Mouse (Mus musculus) testis, postnatal 14 days (tissue): ENCODE results near the gene Rnf182.

Source experiments
- DNase-seq: peaks from one replicate; pipeline ENCODE4 v3.0.0; 2021; ENCODE audit warnings: low spot score

Rnf182 gene

DNA sequence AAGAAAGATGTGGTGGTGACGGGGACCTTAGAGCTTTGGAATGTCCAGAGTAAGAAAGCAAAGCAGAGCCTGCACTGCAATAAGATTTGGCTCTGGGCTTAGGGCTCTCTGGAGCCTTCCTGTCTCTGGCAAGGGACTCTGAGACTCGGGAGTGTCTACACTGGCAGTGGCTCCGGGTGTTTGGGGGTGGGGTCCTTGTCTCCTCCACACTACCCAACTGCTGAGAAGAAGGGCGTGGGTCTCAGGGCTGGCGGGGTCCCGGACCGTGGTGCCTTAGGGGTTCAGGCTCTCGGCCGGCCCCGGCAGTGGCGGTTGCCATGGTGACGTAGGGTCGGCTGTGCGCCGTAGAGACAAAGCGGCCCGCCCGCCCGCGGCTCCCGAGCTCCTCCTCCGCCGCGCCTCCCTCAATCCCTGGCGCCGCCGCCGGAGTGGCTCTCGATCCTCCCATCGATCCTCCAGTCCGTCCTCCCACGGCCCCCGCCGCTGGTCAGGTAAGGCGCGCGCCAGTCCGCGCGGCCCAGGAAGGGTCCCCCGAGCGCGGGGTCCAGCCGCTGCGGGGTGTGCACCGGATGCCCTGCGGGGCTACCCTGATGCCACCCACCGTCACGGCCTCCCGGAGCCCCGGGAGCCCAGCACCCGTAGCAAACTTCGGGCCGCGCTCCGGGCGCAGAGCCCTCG lies at the start of gene Rnf182:
Rnf182 (plus strand) TSS at position 134 of the 678 bp plus-strand sequence.
- peak; percentile 75 for DNase-seq

DNA sequence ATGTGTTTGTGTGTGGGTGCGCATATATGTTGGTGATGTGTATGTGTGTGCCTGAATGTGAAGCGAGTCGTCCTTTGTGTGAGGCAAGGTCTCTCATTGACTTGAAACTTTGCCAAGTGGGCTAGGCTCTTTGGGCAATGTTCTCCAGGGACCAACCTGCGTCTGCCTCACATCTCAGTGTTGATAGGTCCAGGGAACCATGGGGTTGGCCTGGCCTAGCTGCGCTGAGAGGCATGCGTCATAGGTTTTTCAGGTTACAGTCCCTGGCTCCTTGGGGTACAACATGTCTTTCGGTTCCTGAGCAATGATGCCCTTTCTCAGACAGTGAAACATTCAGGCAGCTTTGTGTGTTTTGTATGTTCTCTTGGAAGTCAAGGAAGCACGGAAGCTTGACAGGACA lies 49.3 kb upstream of the Rnf182 start:
- DNase-seq: no peak

DNA sequence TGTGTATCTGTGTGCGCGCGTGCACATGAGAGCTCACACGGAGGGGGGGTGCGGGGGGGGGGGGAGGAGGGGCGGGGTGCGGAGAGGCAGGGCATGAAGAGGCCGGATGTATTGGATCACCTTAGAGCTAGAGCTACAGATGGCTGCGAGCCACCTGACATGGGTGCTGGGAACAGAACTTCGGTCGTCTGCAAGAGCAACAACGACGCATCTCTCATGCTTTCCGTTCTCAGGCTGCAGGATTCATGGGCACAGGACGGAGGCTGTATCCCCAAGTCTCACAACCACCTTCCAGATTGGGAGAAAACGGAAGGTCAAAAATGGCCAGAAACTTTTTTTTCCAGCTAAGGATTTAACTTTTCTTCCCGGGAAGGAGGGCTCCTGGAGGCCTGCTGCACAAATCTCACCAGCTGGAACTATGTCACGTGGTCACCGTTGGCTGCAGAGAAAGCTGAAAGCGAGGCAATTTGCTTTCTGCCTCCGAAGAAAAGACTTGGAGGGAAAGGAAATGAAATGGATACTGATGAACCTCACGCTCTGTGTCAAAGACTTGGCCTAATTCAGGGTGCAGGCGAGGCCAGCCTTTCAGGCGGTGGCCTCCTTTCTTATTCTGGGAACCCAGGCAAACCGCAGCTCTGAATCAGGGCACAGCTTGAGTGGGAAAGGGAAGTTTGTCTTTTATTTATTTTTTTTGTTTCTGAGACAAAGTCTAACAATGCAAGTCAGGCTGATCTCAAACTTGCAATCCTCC lies 48.2 kb upstream of the Rnf182 start:
- DNase-seq: no peak

DNA sequence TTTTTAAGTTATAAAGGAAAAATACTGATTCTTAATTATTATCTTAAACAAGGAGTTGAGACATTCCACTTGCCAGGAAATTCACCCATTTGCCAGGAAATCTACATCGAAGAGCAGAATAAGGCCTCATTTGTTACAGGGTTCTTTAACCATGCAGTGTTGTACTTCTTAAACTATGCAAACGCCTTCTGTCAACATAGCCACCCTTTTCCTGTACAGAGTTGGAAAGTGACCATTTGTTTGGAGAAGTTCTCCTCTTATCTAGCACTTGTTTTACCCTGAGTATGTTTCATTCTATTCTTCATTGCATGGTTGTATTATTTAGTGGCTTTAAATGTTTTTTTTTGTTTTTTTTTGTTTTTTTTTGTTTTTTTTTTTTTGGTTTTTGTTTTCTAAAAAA lies 41.5 kb upstream of the Rnf182 start:
- no peak for DNase-seq

DNA sequence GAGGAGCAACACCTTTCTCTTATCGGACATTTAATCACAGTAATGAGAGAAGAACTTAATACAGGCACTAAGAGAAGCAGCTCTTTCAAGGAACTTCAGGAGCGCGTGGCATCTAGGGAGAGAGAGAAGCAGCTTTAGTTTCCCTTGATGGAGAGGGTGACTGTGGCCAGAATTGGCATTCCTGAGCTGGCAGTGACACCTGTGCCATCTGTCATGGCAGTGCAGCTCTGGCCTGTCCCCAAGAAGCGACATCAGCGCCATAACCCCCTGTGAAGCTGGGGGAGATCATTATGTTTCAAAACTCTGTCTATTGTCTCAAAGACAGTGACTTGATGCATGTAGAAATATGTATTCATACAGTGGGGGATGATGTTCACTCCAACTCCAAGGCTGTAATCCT lies 40.1 kb upstream of the Rnf182 start:
- no peak for DNase-seq

DNA sequence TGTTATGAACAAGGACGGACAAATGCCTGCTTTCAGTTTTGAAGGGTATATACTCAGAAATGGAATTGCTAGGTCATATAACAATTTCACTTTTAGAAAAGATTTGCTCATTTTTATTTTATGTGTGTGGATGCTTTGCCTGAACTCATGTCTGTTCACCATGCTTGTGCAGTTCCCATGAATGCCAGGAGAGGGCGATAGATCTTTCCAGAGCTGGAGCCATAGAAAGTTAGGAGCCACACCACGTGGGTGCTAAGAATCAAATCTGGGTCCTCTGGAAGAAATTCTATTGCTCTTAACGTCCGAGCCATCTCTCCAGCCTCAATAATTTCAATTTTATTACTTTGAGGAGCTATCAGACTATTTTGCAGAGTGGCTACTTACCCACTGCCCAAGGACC lies 38.3 kb upstream of the Rnf182 start:
- peak; percentile 30 for DNase-seq

DNA sequence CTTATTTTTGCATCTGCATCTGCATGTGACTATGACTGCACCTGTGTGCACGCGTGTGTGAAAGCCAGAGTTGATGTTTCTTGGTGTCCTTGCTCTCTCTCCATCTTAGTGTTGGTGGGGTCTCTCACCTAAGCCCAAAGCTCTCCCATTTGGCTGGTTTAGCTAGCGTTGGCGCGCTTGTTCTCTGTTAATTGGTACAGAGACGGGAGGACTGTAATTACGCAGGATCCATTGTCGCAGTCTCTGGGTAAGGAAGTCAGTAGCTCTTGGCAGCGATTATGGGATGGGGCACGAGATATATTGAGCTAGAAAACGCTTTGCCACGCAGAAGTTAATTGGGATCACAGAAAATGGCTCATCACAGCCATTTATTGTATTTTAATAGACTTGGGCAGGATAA lies 37.7 kb upstream of the Rnf182 start:
- DNase-seq: no peak

DNA sequence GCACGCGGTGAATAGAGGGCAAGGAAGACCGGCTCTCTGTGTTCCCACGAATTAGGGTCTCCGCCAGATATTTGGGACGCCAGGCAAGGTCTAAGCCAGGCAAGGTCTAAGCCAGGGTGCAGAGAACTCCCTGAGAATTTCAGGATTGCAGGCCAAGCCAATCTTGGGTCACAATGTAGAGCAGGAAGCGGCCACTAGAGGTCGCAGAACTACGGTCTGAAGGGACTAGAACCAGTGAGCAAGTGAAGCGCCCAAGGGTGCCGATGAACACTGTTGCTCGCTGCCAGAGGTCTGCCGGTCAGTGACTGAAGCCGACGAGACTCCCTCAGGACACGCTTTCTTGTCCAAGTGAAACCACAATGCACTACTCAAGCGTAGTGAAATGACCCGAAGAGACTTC lies 35.8 kb upstream of the Rnf182 start:
- peak; percentile 51 for DNase-seq

DNA sequence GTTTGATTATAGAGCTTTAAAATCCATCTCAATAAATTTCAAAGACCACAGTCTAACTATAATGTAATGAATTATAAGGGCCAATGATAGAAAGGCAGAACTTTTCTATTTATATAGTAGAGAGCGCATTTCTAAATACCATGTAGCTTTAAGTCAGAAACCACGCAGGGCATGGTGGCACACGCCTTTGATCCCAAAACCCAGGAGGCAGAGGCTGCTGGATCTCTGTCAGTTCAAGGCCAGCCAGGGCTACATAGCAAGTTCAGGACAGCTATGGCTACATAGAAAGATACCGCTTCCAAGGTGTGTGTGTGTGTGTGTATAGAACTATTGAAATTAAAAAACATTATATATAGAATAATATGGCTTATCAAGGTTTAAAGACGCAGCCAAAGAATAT lies 34.8 kb upstream of the Rnf182 start:
- no peak for DNase-seq

DNA sequence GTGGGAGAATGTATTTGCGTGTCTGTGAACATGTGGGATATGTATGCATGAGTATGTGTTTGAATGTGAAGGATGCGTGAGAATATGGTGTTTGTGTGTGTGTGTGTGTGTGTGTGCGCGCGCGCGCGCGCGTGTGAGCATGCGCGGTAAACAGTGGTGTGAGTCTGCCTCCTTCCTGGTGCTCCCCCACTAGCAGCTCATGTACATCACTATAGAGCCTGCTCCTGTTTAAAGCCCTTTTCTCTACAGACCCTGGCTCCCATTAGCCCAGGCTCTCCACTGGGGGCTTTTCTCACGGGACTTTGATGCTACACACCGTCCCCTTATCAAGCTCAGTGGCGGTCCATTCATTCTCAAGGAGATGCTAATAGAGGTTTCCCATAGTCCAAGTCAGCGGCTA lies 32.5 kb upstream of the Rnf182 start:
- no peak for DNase-seq

DNA sequence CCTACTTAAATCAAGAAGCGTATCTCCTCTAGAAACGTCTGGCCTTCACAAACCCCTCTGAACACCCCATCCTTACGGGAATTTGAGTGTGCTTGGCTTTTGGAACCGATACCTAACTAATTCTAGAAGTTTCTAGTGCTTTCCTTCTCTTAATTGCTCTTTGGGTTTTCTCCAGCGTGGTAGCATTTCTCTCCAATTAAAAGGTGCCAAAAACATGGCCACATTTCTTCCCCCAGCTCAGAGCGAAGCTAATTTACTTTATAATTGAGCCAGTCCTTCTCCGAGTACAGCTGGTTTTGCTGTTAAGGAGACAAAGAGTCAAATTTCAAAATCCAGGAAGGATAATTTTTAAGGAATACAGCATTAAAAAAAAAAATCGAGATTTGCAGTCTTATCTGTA lies 32.0 kb upstream of the Rnf182 start:
- no peak for DNase-seq

DNA sequence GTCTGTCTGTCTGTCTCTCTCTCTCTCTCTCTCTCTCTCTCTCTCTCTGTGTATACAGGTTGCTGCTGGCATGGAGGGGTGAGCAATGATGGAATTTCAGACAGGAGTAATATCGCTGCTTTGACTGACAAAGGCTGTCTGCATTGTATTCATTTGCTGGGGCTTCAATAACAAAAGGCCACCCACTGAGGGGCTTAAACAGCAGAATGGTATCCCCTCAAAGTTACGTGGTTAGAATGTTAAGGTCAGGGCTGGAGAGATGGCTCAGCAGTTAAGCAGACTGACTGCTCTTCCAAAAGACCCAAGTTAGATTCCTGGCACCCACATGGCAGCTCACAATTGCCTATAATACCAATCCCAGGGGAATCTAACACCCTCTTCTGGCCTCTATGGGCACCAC lies 30.2 kb upstream of the Rnf182 start:
- no peak for DNase-seq

DNA sequence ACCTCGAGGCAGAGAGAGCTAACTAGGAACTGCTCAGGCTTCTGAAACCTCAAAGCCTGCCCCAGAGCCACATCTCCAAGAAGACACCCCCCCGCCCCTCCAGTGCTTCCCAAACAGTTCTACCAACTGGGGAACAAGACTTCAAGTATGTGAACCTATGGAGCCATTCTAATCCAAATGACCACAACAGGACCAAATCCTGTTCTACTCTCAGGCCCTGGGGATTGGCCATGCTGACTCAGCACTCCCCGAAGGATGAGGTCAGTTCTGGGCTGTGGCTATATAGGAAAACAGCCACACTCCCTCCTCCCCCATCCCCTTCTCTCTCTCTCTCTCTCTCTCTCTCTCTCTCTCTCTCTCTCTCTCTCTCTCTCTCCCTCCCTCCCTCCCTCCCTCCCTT lies 28.5 kb upstream of the Rnf182 start:
- no peak for DNase-seq

DNA sequence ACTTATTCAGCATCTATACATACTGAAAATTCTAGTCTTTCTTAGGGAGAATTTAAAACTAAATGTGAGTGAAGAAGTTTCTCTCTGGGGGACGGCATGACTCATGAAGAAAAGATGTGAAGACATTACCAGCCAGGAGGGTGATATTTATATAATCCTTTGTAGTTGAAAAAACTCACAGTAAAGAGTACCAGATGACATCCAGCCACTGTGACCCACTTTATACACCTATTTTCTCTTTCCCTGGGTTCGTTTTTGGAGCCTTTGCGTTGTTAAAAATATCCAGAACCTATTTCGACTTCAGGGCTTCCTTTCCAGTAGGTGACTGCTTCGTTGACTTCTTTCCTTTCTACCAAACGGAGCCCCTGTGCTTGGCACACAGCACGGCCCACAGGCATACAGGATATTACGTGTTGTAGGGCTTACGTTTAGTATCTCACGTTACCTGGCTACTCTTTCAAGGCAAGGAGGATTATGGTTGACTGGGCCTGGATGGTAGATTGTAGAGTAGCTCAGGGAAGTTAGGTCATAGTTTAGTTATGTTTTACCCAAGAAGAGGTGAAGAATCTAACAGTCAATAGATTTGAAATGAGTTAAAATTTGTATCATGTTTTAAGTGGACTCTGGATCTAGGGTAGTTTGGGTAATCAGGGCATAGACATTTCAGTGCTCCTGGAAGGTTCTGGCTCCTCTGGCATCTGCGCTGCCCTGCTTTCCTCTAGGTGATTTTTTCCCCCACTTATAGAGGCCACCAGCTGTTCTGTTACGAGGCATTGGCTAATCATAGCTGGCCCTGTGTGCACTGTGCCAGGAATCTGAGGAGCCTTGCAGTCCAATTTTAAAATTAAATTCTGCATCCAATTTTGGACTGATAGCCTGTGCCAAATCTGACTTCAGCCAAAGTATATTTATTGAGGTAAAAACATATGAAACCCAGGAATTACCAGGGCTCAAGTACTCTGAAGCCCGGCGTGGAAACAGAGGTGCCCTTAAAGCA lies 27.4 kb upstream of the Rnf182 start:
- no peak for DNase-seq

DNA sequence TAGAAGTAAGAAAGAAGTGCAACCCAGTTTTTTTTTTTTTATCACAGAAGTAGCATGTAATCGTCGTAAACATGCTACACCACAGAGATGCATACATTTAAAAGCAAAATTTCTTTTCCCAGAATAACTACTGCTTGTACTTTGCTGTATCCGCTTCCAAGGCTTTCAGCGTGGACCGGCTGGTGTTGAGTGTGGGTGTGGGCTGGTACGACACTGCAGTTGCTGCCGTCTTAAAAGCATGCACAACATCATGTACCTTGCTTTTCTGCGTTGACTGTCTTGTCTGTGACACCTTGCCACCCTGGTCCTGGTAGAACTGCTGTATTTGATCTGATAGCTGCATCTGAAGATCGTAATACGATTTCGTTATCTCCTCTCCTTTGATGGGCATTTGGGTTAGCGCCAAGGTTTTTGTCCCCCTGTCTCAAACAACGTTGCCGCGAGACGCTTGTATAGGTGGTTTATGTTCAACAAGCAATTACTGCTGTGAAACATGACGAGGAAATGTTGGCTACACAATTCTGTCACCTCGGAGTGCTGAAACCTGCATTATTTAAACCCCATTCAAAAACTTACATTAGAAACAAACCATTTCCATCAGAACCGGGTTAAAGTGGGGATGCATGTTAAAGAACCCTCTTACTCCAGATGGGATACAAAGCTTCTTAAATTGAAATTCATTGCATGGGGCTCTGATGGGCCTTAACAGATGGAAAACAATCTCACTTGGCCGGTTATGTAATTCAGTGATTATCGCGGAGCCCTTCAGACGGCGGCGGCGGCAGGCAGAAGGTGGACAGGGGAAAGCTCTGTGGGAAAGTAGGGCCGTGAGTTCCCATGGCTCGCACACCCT lies 23.5 kb upstream of the Rnf182 start:
- no peak for DNase-seq

DNA sequence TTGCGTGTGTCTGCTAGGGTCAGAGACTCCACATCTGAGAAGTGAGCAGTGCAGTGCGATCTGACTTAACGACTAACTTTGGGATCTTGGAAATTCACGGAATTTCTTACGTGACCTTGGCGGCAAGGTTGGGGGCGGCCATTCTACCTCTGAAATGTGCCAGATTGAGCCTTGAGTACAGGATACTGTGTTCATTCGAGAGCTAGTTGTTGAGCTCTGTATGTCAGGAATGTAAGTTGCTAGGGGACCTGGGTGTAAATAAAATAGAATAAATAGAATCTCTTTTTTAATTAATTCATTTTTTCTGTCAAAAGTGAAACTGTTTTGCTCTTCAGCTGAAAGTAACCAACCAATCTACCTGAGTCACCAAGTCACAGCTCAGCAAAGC lies 22.8 kb upstream of the Rnf182 start:
- DNase-seq: no peak

DNA sequence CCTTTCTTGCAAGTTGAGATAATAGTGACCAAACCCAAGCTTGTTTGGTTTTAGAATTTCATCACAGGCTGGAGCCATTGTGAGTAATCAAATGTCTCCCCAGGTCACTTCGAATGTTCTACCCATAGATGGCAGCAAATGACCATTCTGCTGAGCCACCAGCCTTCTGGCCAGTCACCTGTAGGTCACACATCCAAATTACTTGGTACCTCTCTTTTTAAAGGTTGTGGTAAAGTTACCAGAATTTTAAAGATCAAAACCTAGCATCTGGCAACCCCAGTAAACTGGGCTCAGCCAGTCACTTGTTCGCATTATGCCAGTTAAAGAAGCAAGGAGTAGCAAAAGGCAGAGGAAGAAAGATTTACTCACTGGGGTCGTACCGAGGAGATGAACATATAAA lies 19.6 kb upstream of the Rnf182 start:
- no peak for DNase-seq

DNA sequence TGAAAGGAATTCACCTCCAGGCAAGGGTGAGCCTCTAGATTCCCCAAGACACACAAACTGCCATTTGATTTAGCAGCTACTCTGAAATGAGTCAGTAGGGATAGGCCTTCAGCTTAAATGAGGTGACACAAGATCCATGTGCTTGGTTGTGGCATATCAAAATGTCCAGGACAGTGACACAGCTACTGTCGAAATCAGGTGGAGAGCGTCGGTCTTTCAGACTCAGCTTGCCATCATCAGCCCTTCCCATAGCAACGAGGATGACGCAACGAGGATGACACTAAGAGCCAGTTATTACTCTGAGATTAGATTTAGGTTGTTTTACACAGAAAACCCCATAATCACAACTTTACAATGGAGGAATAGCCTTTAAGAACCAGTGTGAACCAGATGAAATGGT lies 14.5 kb upstream of the Rnf182 start:
- no peak for DNase-seq

DNA sequence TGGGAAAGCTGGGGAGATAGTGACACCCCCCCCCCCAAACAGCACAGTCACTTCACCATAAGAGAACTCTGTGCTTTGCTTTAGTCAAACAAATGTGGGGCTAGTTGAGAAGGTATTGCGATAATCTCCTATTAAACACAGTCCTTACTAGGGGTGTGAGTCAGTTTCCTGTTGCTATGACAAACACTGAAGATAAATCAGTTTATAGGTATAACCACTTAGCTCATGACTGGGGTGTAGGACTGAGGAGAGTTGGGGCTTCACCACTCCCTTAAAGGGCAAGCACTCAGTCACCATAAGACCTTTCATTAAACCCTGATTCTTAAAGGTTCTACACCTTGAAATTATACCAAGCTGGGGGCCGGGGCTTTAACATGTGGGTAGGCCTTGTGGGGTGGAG lies 13.1 kb upstream of the Rnf182 start:
- no peak for DNase-seq

DNA sequence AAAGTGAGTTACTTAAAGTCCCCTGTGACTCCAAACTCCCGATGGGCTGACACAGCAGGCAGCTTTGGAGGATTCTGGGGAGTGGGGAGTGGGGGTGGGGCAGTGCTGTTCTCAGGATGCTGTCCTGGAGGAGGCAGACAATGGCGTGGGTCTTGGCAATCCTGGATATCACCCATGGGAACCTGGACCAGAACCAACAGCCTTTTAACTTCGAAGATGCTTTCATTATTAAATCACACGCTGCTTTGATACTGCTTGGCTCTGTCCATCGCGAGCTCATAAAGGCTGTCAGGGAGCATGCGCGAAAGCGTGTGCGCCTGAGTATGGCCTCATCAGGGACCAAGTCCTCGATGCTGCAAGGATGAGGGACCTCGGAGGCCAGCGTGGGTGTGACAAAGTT lies 12.5 kb upstream of the Rnf182 start:
- no peak for DNase-seq

DNA sequence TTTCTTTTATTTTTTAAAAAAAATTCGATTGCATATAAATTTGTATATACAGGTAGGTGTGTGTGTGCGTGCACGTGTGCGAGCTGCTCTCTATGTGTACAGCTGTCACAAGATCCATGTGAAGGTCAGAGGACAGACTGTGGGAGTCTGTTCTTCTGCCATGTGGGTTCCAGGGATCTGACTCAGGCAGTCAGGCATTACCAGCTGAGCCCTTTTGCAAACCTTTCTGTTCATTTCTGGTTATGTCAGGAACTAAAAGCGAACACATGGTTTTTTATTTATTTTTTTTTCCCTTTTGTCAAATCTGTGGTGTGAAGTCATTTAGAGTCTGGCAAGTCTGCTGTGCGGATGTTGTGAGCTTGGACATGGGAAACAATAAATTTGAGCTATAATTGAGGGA lies 6.7 kb upstream of the Rnf182 start:
- DNase-seq: no peak

DNA sequence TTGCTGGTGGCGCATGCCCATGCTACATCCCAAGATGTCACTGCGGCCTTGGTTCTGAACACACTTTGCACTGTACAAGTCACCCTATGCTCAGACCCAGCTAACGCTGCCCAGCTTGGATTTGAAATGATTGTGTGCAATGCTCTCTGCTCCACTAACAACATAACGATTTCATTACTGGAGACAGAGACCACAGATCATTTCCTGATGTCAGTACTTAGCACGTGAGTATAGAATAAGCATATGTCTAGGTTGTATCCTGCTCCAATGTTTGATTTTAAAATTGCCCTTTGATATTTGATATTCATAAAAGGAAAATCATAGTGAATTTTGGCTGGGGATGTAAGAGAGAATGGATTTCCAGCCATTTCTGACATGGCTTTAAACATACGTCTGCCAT lies 3.5 kb upstream of the Rnf182 start:
- DNase-seq: no peak
